Comparison of ENCODE assay signal across 9 mouse cellular contexts in the genomic region with DNA sequence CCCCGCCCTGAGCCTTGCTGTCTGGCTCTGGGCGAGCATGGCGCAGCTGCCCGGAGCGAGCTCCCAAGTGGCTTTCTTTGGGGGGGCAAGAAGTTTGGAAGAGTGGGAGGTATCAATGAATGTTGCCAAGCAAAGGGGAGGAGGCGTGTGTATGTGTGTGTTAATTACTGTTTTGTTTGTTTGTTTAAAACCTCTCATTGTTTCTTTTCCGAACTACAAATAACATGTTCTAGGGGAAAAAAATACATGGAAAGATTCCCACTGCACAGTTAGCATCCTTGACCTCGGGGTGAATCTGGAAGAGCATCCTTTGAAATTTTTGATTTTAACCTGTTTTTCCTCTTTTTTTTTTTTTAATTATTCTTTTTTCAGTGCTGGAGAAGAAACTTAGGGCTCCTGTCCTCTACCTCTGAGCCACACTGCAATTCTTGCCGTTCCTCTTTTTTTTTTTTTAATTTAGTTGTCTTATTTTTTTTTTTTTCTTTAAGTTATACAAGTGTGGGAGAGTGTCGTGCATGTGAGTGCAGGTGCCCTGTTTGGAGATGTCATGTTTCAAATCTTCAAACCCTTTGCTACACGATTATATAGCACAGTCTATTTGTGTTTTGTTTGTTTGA. TPM values are rescaled to one million over a fixed set of nuclear protein-coding genes. Genes with fewer than 3 reads are reported as not detected.
DNase-seq lines count a peak whose midpoint lies in the region; ATAC-seq and TF ChIP-seq lines count a peak whose summit lies in the region.
"Had no signal": no experiment of that assay in that cellular context is flagged by ENCODE, and none has a peak within 500 bp of the region (broad histone marks: within the 10 kb centered on the region; RNA-seq: fewer than 3 reads in every experiment).

No protein-coding gene starts in this region.

- TF ChIP-seq EP300 in heart, postnatal 0 days (IDR thresholded peaks at IDR 0.05; ENCODE audit: low read depth) = no peak

- no peaks in the 10 kb centered on the region for H3K9me3 ChIP-seq in heart, postnatal 0 days (replicated peaks; ENCODE audit: control insufficient read depth, low read length)
- H3K9me3 ChIP-seq in embryonic facial prominence, embryonic 10.5 days = no peaks in the 10 kb centered on the region
- no peaks in the 10 kb centered on the region for H3K9me3 ChIP-seq in hindbrain, embryonic 12.5 days (replicated peaks)
- H3K9me3 ChIP-seq in midbrain, embryonic 12.5 days = no peaks in the 10 kb centered on the region

- no peak for TF ChIP-seq CTCF in heart, postnatal 0 days (IDR thresholded peaks at IDR 0.05; ENCODE audit: low read depth)

- no peak for ATAC-seq in heart, postnatal 0 days (ENCODE audit: insufficient read depth, low read depth)
- ATAC-seq in hindbrain, embryonic 12.5 days (ENCODE audit: low FRiP score) = no peak
- no peak for ATAC-seq in midbrain, embryonic 12.5 days (ENCODE audit: low FRiP score, low read depth)
- ATAC-seq in erythroid progenitor cell, adult 5-6 weeks (replicated peaks; ENCODE audit: low FRiP score, poor library complexity, severe bottlenecking) = no peak

- peaks cover 7% of the 10 kb centered on the region; the same call in 1 of the 2 replicates for H3K27me3 ChIP-seq in heart, postnatal 0 days (ENCODE audit: control insufficient read depth, insufficient read depth, low read length)
- H3K27me3 ChIP-seq in embryonic facial prominence, embryonic 10.5 days (replicated peaks; ENCODE audit: low read depth, poor library complexity, severe bottlenecking) = no peaks in the 10 kb centered on the region
- H3K27me3 ChIP-seq in hindbrain, embryonic 12.5 days = no peaks in the 10 kb centered on the region
- no peaks in the 10 kb centered on the region for H3K27me3 ChIP-seq in midbrain, embryonic 12.5 days

- H3K4me2 ChIP-seq in heart, postnatal 0 days (ENCODE audit: low read depth, low read length) = peak overlapping the region; percentile 56
- H3K4me2 ChIP-seq in hindbrain, embryonic 12.5 days (replicated peaks) = peak overlapping the region; percentile 56
- peak overlapping the region; percentile 43 for H3K4me2 ChIP-seq in midbrain, embryonic 12.5 days (replicated peaks)

- 0 out of 2 replicates have a peak overlapping the region, but pooled peaks have one; percentile 24 for H3K9ac ChIP-seq in heart, postnatal 0 days (replicated peaks; ENCODE audit: low read depth, low read length)
- peak overlapping the region; percentile 54; the same call in 1 of the 2 replicates for H3K9ac ChIP-seq in hindbrain, embryonic 12.5 days
- H3K9ac ChIP-seq in midbrain, embryonic 12.5 days (replicated peaks) = no peak overlapping the region; the same call in 1 of the 2 replicates

- peak overlapping the region; percentile 27 for H3K4me3 ChIP-seq in heart, postnatal 0 days (ENCODE audit: low read depth, low read length)
- peak overlapping the region; percentile 45 for H3K4me3 ChIP-seq in embryonic facial prominence, embryonic 10.5 days
- peak overlapping the region; percentile 29 for H3K4me3 ChIP-seq in hindbrain, embryonic 12.5 days
- peak overlapping the region; percentile 21; the same call in 1 of the 2 replicates for H3K4me3 ChIP-seq in midbrain, embryonic 12.5 days

- WGBS in heart, postnatal 0 days = 33% methylated on average over 11 of the region's 11 CpGs
- WGBS in embryonic facial prominence, embryonic 10.5 days = 17% methylated on average over 11 of the region's 11 CpGs
- 10% methylated on average over 11 of the region's 11 CpGs for WGBS in hindbrain, embryonic 12.5 days
- 9% methylated on average over 11 of the region's 11 CpGs for WGBS in midbrain, embryonic 12.5 days

- intact Hi-C loops in heart, postnatal 25 days (cut with DNase I) = no loop called here

- no peaks in the 10 kb centered on the region for H3K4me1 ChIP-seq in heart, postnatal 0 days (ENCODE audit: control insufficient read depth, insufficient read depth)
- H3K4me1 ChIP-seq in embryonic facial prominence, embryonic 10.5 days = peaks cover 30% of the 10 kb centered on the region
- H3K4me1 ChIP-seq in hindbrain, embryonic 12.5 days = peaks cover 12% of the 10 kb centered on the region
- peaks cover 20% of the 10 kb centered on the region for H3K4me1 ChIP-seq in midbrain, embryonic 12.5 days

- H3K36me3 ChIP-seq in heart, postnatal 0 days (replicated peaks; ENCODE audit: control insufficient read depth, insufficient read depth, low read length) = no peaks in the 10 kb centered on the region
- H3K36me3 ChIP-seq in embryonic facial prominence, embryonic 10.5 days (replicated peaks) = no peaks in the 10 kb centered on the region
- no peaks in the 10 kb centered on the region for H3K36me3 ChIP-seq in hindbrain, embryonic 12.5 days
- no peaks in the 10 kb centered on the region for H3K36me3 ChIP-seq in midbrain, embryonic 12.5 days

- H3K27ac ChIP-seq in heart, postnatal 0 days (ENCODE audit: low read depth) = no peak overlapping the region
- peak overlapping the region; percentile 85 for H3K27ac ChIP-seq in embryonic facial prominence, embryonic 10.5 days (replicated peaks)
- peak overlapping the region; percentile 82 for H3K27ac ChIP-seq in hindbrain, embryonic 12.5 days
- peak overlapping the region; percentile 91 for H3K27ac ChIP-seq in midbrain, embryonic 12.5 days (replicated peaks)

- no peak for DNase-seq in heart, postnatal 0 days (ENCODE audit: low spot score)
- no peak for DNase-seq in heart, postnatal 25 days (ENCODE audit: low spot score)
- no peak for DNase-seq in embryonic facial prominence, embryonic 10.5 days (ENCODE audit: low spot score)
- no peak for DNase-seq in thymus, postnatal 36 days
- DNase-seq in adrenal gland, postnatal 10 days = no peak

RNA-seq across cellular contexts. Expression of gene Cox6a1, which starts 25.5 kb away (rescaled TPM):
- total RNA-seq in heart, postnatal 0 days (2014; rRNA removed; ENCODE audit: low replicate concordance) = 1,673 and 1,690 TPM in 2 replicates
- polyA plus RNA-seq in heart, postnatal 0 days (2015; fragmentation: Nextera tagmentation; extraction: Ambion mirVana) = 2,126 and 2,128 TPM in 2 replicates
- total RNA-seq in heart, postnatal 25 days (2021) = 100 to 1,000 TPM; 282 to 287 TPM
- 716 and 739 TPM in 2 replicates for polyA plus RNA-seq in embryonic facial prominence, embryonic 10.5 days (2016; fragmentation: Nextera tagmentation; extraction: Ambion mirVana)
- polyA plus RNA-seq in hindbrain, embryonic 12.5 days (2016; fragmentation: Nextera tagmentation; extraction: Ambion mirVana) = 728 and 823 TPM in 2 replicates
- 768 and 803 TPM in 2 replicates for polyA plus RNA-seq in midbrain, embryonic 12.5 days (2016; fragmentation: Nextera tagmentation; extraction: Ambion mirVana)
- 265 and 340 TPM in 2 replicates for total RNA-seq in erythroid progenitor cell, adult 5-6 weeks (2015; ENCODE audit: low replicate concordance)
- 55.4 and 95.0 TPM in 2 replicates for total RNA-seq in erythroid progenitor cell, adult 5-6 weeks (2017; ENCODE audit: low replicate concordance)
- 1,000 to 10,000 TPM; 1,718 to 1,856 TPM for total RNA-seq in adrenal gland, postnatal 10 days (2021)

RNA-seq across cellular contexts. Expression of gene Triap1, which starts 33.3 kb away (rescaled TPM):
- total RNA-seq in heart, postnatal 0 days (2014; rRNA removed; ENCODE audit: low replicate concordance) = 13.0 and 27.2 TPM in 2 replicates
- 39.2 and 42.3 TPM in 2 replicates for polyA plus RNA-seq in heart, postnatal 0 days (2015; fragmentation: Nextera tagmentation; extraction: Ambion mirVana)
- total RNA-seq in heart, postnatal 25 days (2021) = 10 to 100 TPM; 23.8 to 26.2 TPM
- polyA plus RNA-seq in embryonic facial prominence, embryonic 10.5 days (2016; fragmentation: Nextera tagmentation; extraction: Ambion mirVana) = 54.2 and 55.7 TPM in 2 replicates
- polyA plus RNA-seq in hindbrain, embryonic 12.5 days (2016; fragmentation: Nextera tagmentation; extraction: Ambion mirVana) = 49.5 and 54.5 TPM in 2 replicates
- 50.8 and 57.3 TPM in 2 replicates for polyA plus RNA-seq in midbrain, embryonic 12.5 days (2016; fragmentation: Nextera tagmentation; extraction: Ambion mirVana)
- 19.3 and 19.8 TPM in 2 replicates for total RNA-seq in erythroid progenitor cell, adult 5-6 weeks (2015; ENCODE audit: low replicate concordance)
- total RNA-seq in erythroid progenitor cell, adult 5-6 weeks (2017; ENCODE audit: low replicate concordance) = 3.2 and 8.5 TPM in 2 replicates
- total RNA-seq in adrenal gland, postnatal 10 days (2021) = 10 to 100 TPM; 28.5 to 30.1 TPM

RNA-seq across cellular contexts. Expression of gene Gatc, which starts 33.3 kb away (rescaled TPM):
- 10.4 and 19.4 TPM in 2 replicates for total RNA-seq in heart, postnatal 0 days (2014; rRNA removed; ENCODE audit: low replicate concordance)
- polyA plus RNA-seq in heart, postnatal 0 days (2015; fragmentation: Nextera tagmentation; extraction: Ambion mirVana) = 14.8 and 15.1 TPM in 2 replicates
- total RNA-seq in heart, postnatal 25 days (2021) = 10 to 100 TPM; 16.9 to 17.6 TPM
- 34.8 and 38.0 TPM in 2 replicates for polyA plus RNA-seq in embryonic facial prominence, embryonic 10.5 days (2016; fragmentation: Nextera tagmentation; extraction: Ambion mirVana)
- polyA plus RNA-seq in hindbrain, embryonic 12.5 days (2016; fragmentation: Nextera tagmentation; extraction: Ambion mirVana) = 31.6 and 38.6 TPM in 2 replicates
- 39.7 and 43.6 TPM in 2 replicates for polyA plus RNA-seq in midbrain, embryonic 12.5 days (2016; fragmentation: Nextera tagmentation; extraction: Ambion mirVana)
- total RNA-seq in erythroid progenitor cell, adult 5-6 weeks (2015; ENCODE audit: low replicate concordance) = 25.6 and 32.3 TPM in 2 replicates
- total RNA-seq in erythroid progenitor cell, adult 5-6 weeks (2017; ENCODE audit: low replicate concordance) = 6.4 and 10.9 TPM in 2 replicates
- total RNA-seq in adrenal gland, postnatal 10 days (2021) = 10 to 100 TPM; 19.1 to 20.1 TPM

RNA-seq across cellular contexts. Expression of gene Srsf9, which starts 47.3 kb away (rescaled TPM):
- 21.3 and 41.1 TPM in 2 replicates for total RNA-seq in heart, postnatal 0 days (2014; rRNA removed; ENCODE audit: low replicate concordance)
- 62.9 and 67.5 TPM in 2 replicates for polyA plus RNA-seq in heart, postnatal 0 days (2015; fragmentation: Nextera tagmentation; extraction: Ambion mirVana)
- total RNA-seq in heart, postnatal 25 days (2021) = 10 to 100 TPM; 18.5 to 20.6 TPM
- 391 and 411 TPM in 2 replicates for polyA plus RNA-seq in embryonic facial prominence, embryonic 10.5 days (2016; fragmentation: Nextera tagmentation; extraction: Ambion mirVana)
- 306 and 309 TPM in 2 replicates for polyA plus RNA-seq in hindbrain, embryonic 12.5 days (2016; fragmentation: Nextera tagmentation; extraction: Ambion mirVana)
- 346 and 358 TPM in 2 replicates for polyA plus RNA-seq in midbrain, embryonic 12.5 days (2016; fragmentation: Nextera tagmentation; extraction: Ambion mirVana)
- total RNA-seq in erythroid progenitor cell, adult 5-6 weeks (2015; ENCODE audit: low replicate concordance) = 26.8 and 36.4 TPM in 2 replicates
- total RNA-seq in erythroid progenitor cell, adult 5-6 weeks (2017; ENCODE audit: low replicate concordance) = 45.7 and 86.4 TPM in 2 replicates
- total RNA-seq in adrenal gland, postnatal 10 days (2021) = 10 to 100 TPM; 67.1 to 70.7 TPM

RNA-seq across cellular contexts. Expression of gene Msi1, which starts 55.1 kb away (rescaled TPM):
- total RNA-seq in heart, postnatal 0 days (2014; rRNA removed; ENCODE audit: low replicate concordance) = 2.5 and 5.6 TPM in 2 replicates
- 0.99 and 1.1 TPM in 2 replicates for polyA plus RNA-seq in heart, postnatal 0 days (2015; fragmentation: Nextera tagmentation; extraction: Ambion mirVana)
- 1 to 10 TPM in 1 of 2 experiments, under 1 TPM in 1; 0.98 to 1.3 TPM for total RNA-seq in heart, postnatal 25 days (2021)
- 86.3 and 111 TPM in 2 replicates for polyA plus RNA-seq in embryonic facial prominence, embryonic 10.5 days (2016; fragmentation: Nextera tagmentation; extraction: Ambion mirVana)
- 128 and 131 TPM in 2 replicates for polyA plus RNA-seq in hindbrain, embryonic 12.5 days (2016; fragmentation: Nextera tagmentation; extraction: Ambion mirVana)
- polyA plus RNA-seq in midbrain, embryonic 12.5 days (2016; fragmentation: Nextera tagmentation; extraction: Ambion mirVana) = 211 and 227 TPM in 2 replicates
- not detected in 2 replicates for total RNA-seq in erythroid progenitor cell, adult 5-6 weeks (2015; ENCODE audit: low replicate concordance)
- not detected in 2 replicates for total RNA-seq in erythroid progenitor cell, adult 5-6 weeks (2017; ENCODE audit: low replicate concordance)
- total RNA-seq in adrenal gland, postnatal 10 days (2021) = 10 to 100 TPM; 15.9 to 16.2 TPM
- total RNA-seq: common myeloid progenitor, adult 5-6 weeks had no signal
